Mouse (Mus musculus): Measurements from ENCODE around the gene Amt.

DNA sequence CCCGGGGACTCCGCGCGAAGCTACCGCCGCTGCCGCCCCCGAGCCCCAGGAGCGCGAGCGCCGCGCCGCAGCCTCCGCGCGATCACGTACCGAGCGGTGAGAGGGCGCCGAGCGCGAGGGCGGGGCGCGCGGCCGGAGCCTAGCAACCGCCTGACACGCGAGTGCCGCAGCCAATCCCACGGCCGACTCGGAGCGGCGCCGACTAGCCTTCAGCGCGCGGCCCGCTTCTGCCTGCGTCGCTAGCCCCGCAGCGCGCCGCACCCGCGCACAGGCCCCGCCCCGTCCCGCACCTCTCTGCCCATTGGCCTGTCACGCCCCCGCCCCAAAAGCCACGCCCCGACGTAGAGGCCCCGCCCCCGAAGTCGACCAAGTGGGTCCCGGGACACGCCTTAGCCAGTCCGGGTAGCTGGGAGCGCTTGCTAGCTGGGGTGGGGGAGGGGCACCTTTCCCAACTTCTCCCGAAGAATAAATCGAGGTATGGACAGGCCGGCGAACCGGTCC is 32.9 kb upstream of the Amt start, which contains the start of gene Dag1:
- TF ChIP-seq POLR2A (IDR thresholded peaks at IDR 0.05; ENCODE audit: borderline replicate concordance, extremely low read depth, insufficient read depth, insufficient read length, poor library complexity, severe bottlenecking): peak; percentile 92
- no peak for TF ChIP-seq CTCF (IDR thresholded peaks at IDR 0.05; ENCODE audit: borderline replicate concordance, extremely low read depth, insufficient read depth, insufficient read length)
